Mouse (Mus musculus) spleen, postnatal 36 days (tissue): ENCODE data around the gene Mbd6.
"Not testable (repeated sequence)": the region's sequence is repeated elsewhere in the genome, so short reads cannot be mapped to it uniquely, and the experiment has no call there.

ENCODE experiments used
- DNase-seq, 2 experiments: peaks; one replicate each; pipeline ENCODE4 v3.0.0; 2022; ENCODE audit warnings: low spot score in 2 of 2, mixed read lengths in 1 of 2

Mbd6 gene

GRCm38 (mm10) chr10:127313516-127313915 is 24.7 kb upstream of the Mbd6 start:
- DNase-seq = not testable (repeated sequence)

GRCm38 (mm10) chr10:127312858-127313257 is 24.0 kb upstream of the Mbd6 start:
- DNase-seq = no peak

GRCm38 (mm10) chr10:127312356-127312676 is 23.5 kb upstream of the Mbd6 start:
- DNase-seq = peak; percentile 77 to 82

GRCm38 (mm10) chr10:127311476-127312355 is 22.9 kb upstream of the Mbd6 start, which contains the start of gene Mars:
Gene Mars (minus strand): TSS chr10:127311786.
- peak; percentile 96 to 97 for DNase-seq

- no peak for DNase-seq
Measured at GRCm38 (mm10) chr10:127310523-127311475, 22.0 kb upstream of the Mbd6 start.

- DNase-seq = not testable (repeated sequence)
Measured at GRCm38 (mm10) chr10:127309167-127309566, 20.3 kb upstream of the Mbd6 start.

- no peak for DNase-seq
Measured at GRCm38 (mm10) chr10:127303136-127303535, 14.3 kb upstream of the Mbd6 start.

GRCm38 (mm10) chr10:127300361-127300760 is 11.5 kb upstream of the Mbd6 start:
- DNase-seq = no peak

- DNase-seq = no peak
Measured at GRCm38 (mm10) chr10:127297015-127297871, 8.4 kb upstream of the Mbd6 start.

GRCm38 (mm10) chr10:127295986-127296794 is 7.4 kb upstream of the Mbd6 start:
- DNase-seq = no peak

GRCm38 (mm10) chr10:127294895-127295510 is 6.2 kb upstream of the Mbd6 start:
- no peak for DNase-seq

- DNase-seq = no peak
Measured at GRCm38 (mm10) chr10:127293590-127294113, 4.8 kb upstream of the Mbd6 start.

GRCm38 (mm10) chr10:127292987-127293538 is 4.2 kb upstream of the Mbd6 start:
- DNase-seq = no peak

- DNase-seq = peak in 1 of 2 experiments; percentile 61
Measured at GRCm38 (mm10) chr10:127291881-127292638, 3.2 kb upstream of the Mbd6 start.

- peak; percentile 48 to 66 for DNase-seq
Measured at GRCm38 (mm10) chr10:127290930-127291880, 2.4 kb upstream of the Mbd6 start.

- DNase-seq = peak; percentile 100
Measured at GRCm38 (mm10) chr10:127290307-127290929, 1.6 kb upstream of the Mbd6 start.

- DNase-seq = peak; percentile 54 to 59
Measured at GRCm38 (mm10) chr10:127289573-127290191, 864 bp upstream of the Mbd6 start.
